Mouse (Mus musculus): ENCODE measurements at regions not wholly inside any gene's neighbourhood (a gene's known extent, or its start where the extent isn't known, plus 50 kb on each side); places are given as distances from the start of the nearest gene placed in this dataset.
"Not testable (repeated sequence)": the region's sequence is repeated elsewhere in the genome, so short reads cannot be mapped to it uniquely, and the experiment has no call there.

DNA sequence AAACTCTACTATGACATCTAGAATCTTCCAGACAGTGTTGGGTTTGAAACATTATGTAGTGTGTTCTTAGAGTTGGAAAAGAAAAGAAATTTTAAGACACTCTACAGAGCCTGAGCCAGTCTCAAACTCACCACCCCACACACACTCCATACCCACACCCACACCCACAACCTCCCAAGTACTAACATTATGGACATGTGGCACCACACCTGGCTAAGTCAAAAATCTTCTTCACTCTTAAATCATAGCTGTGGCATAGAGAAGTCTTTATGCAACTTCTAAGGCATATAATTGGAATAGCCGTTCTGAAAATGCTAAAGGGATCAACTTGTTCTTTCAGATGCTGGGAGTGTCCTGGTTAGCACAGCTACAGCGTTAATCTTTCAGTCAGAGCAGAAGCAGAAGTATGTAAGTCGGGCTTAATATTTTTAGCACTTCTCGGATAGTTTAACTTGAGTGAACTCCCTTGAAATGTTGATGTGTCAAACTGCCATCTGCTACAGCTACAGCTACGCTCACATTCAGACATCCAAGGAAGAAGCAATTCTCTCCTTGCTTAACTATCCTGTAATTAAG, 68.6 kb upstream of the Creb1 start:
- Histone ChIP-seq H3K36me3 (no peaks in the 10 kb centered on the region), H3K9ac (no peak overlapping the region), H3K4me2 (no peak overlapping the region), H3K27me3 (no peaks in the 10 kb centered on the region), H3K4me3 (no peak overlapping the region), H3K4me1 (no peaks in the 10 kb centered on the region), H3K27ac (no peak overlapping the region), H3K9me3 (no peaks in the 10 kb centered on the region)
- 57% methylated on average over 5 of the region's 5 CpGs for WGBS
- ATAC-seq (ENCODE audit: insufficient number of reproducible peaks, low FRiP score, low TSS enrichment, low read depth): no peak

DNA sequence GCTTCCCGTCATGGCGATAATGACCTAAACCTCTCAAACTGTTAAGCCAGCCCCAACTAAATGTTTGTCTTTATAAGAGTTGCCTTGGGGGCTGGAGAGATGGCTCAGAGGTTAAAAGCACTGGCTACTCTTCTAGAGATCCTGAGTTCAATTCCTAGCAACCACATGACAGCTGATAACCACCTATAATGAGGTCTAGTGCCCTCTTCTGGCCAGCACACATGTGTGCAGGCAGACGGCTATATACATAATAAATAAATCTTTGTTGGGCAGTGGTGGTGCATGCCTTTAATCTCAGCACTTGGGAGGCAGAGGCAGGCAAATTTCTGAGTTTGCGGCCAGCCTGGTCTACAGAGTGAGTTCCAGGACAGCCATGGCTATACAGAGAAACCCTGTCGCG, 70.8 kb upstream of the Creb1 start:
- WGBS: 97% methylated on average over 6 of the region's 6 CpGs
- H3K36me3 ChIP-seq; H3K4me1 ChIP-seq; H3K4me2 ChIP-seq; H3K9ac ChIP-seq; ATAC-seq (ENCODE audit: insufficient number of reproducible peaks, low FRiP score, low TSS enrichment, low read depth); H3K9me3 ChIP-seq; H3K27me3 ChIP-seq; H3K4me3 ChIP-seq; H3K27ac ChIP-seq: not testable (repeated sequence)

DNA sequence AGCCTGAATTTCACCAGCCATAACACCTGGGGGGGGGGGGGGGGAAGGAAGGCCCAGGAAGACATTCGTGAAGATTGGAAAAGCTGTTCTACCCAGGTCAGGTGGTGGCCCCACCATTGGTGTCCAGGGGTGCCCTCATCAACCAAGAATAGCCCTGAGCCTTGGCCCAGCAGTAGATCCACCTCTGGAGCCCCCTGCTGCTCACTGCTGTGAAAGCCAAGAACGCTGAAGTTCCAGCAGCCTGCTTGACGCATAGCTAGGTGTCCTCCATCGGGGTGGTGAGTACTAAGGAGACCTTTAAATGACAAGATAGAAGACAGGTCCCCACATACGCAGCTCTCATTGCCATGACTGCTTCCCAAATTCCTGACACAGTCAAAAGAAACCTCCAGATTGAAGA, 74.6 kb upstream of the Creb1 start:
- Histone ChIP-seq H3K4me2 (no peak overlapping the region), H3K4me3 (no peak overlapping the region), H3K9me3 (no peaks in the 10 kb centered on the region), H3K27ac (no peak overlapping the region), H3K36me3 (no peaks in the 10 kb centered on the region), H3K27me3 (no peaks in the 10 kb centered on the region), H3K9ac (no peak overlapping the region), H3K4me1 (no peaks in the 10 kb centered on the region)
- 76% methylated on average over 5 of the region's 5 CpGs for WGBS
- no peak for ATAC-seq (ENCODE audit: insufficient number of reproducible peaks, low FRiP score, low TSS enrichment, low read depth)

DNA sequence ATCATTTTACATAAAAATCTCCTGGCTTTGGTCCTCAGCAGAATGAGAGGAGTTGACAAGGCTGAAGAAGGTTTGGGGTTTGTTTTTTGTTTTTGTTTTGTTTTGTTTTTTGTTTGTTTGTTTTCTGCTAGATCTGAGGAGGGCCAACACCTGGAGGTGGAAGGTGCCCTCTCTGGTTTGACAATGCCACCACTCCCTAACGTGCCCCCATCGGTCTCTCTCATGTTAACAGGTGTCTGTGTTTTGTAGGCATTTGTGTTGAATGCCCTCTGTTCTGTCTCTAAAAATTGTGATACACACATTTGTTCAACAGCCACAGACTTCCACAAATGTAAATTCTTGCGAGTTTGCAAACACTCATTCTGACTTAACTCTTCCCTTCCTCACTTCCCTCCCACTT, 83.3 kb upstream of the Creb1 start:
- Histone ChIP-seq H3K27me3 (peaks cover 8% of the 10 kb centered on the region; the same call in 1 of the 2 replicates), H3K4me1 (0 out of 2 replicates have a peak, but pooled peaks cover 4% of the 10 kb centered on the region), H3K9me3 (no peaks in the 10 kb centered on the region), H3K36me3 (no peaks in the 10 kb centered on the region), H3K4me2 (no peak overlapping the region), H3K4me3 (no peak overlapping the region), H3K9ac (no peak overlapping the region), H3K27ac (no peak overlapping the region)
- 53% methylated on average over 3 of the region's 3 CpGs for WGBS
- ATAC-seq (ENCODE audit: insufficient number of reproducible peaks, low FRiP score, low TSS enrichment, low read depth): no peak

DNA sequence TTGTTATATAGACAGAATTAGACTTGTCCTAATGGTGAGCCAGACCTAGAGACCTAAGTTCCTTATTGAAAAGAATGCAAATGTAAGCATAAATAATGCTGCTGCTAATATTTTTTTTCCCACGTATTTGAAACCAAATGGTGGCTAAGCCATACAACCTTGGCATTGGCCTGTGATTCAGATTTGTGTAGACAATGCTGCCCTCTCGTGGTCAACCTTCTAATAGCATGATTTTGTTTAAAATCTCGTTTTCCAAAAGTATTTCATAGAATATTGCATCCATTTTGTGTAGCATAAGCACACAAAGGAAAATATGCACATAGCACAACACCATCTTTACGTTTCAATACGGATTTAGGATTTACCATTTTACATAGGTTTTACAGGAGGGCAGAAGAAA, 84.4 kb upstream of the Creb1 start:
- Histone ChIP-seq H3K9me3 (no peaks in the 10 kb centered on the region), H3K27ac (no peak overlapping the region), H3K4me3 (no peak overlapping the region), H3K4me1 (0 out of 2 replicates have a peak, but pooled peaks cover 4% of the 10 kb centered on the region), H3K36me3 (no peaks in the 10 kb centered on the region), H3K4me2 (no peak overlapping the region; the same call in 1 of the 2 replicates), H3K27me3 (peaks cover 8% of the 10 kb centered on the region; the same call in 1 of the 2 replicates), H3K9ac (no peak overlapping the region)
- ATAC-seq (ENCODE audit: insufficient number of reproducible peaks, low FRiP score, low TSS enrichment, low read depth): no peak
- under 1% methylated on average over 5 of the region's 5 CpGs for WGBS

DNA sequence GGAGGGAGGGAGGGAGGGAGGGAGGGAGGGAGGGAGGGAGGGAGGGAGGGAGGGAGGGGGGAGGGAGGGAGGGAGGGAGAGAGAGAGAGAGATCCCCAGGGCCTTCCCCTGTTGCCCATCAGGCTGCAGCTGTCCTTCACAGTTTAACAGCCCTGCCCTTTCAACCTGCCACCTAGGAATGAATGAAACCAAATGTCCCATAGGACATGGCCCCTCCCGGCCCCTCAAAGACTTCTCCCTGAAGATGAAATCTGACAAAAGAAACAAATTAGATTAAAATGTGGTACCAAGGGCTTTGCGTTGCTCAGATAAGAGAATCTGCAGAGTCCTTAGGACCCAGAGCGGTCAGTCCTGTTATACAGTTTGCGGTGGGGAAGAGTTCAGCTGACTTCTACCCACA, 86.0 kb upstream of the Creb1 start:
- Histone ChIP-seq H3K27me3 (peaks cover 8% of the 10 kb centered on the region; the same call in 1 of the 2 replicates), H3K4me3 (no peak overlapping the region), H3K27ac (no peak overlapping the region), H3K4me1 (0 out of 2 replicates have a peak, but pooled peaks cover 4% of the 10 kb centered on the region), H3K9me3 (no peaks in the 10 kb centered on the region), H3K4me2 (no peak overlapping the region), H3K9ac (no peak overlapping the region), H3K36me3 (no peaks in the 10 kb centered on the region)
- no peak for ATAC-seq (ENCODE audit: insufficient number of reproducible peaks, low FRiP score, low TSS enrichment, low read depth)
- WGBS: 66% methylated on average over 4 of the region's 4 CpGs

DNA sequence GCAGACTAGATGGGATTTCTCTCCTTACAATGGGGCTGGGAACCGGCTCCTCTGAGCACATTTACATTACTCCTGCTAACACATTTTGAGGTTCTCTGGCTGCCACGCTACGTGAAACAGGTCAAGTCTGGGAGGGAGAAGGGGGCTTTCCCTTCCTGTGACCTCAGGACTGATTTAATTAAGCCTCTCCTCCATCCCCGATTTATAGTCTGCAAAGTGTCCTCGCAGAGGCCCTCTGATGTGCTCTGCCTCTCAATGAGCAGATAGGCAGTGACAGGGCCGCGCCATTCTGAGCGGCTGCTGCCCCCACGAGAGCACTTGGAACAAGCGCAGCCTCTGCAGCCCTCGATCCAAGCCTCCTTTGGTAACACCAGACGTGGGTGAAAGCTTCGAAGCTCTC, 86.5 kb upstream of the Creb1 start:
- Histone ChIP-seq H3K27ac (no peak overlapping the region), H3K27me3 (peaks cover 8% of the 10 kb centered on the region; the same call in 1 of the 2 replicates), H3K4me1 (0 out of 2 replicates have a peak, but pooled peaks cover 4% of the 10 kb centered on the region), H3K4me3 (no peak overlapping the region), H3K36me3 (no peaks in the 10 kb centered on the region), H3K9me3 (no peaks in the 10 kb centered on the region), H3K9ac (no peak overlapping the region), H3K4me2 (peak overlapping the region; percentile 15)
- WGBS: 5% methylated on average over 13 of the region's 13 CpGs
- no peak for ATAC-seq (ENCODE audit: insufficient number of reproducible peaks, low FRiP score, low TSS enrichment, low read depth)

DNA sequence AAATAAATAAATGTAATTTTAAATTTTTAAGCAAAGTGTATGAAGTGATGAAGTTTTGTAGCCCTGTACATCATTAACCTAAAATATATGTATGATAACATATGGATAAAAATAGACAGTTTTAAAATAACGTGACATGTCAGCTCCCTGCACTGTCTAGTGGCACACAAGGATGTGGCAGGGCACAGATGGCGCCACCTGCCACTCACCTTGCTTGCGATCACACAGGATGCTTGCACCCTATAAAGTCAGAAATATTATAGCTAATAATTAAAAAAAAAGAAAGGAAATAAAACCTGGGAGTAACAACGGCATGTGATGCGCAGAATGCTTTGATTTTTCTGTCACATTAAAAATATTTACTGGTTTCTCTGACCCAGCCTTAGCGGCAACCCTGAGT, 89.0 kb upstream of the Creb1 start:
- H3K36me3 ChIP-seq: no peaks in the 10 kb centered on the region
- no peaks in the 10 kb centered on the region for H3K4me1 ChIP-seq
- H3K4me2 ChIP-seq: no peak overlapping the region
- no peak overlapping the region for H3K4me3 ChIP-seq
- no peak overlapping the region for H3K9ac ChIP-seq
- H3K27ac ChIP-seq: no peak overlapping the region
- 80% methylated on average over 6 of the region's 6 CpGs for WGBS
- no peak for ATAC-seq (ENCODE audit: insufficient number of reproducible peaks, low FRiP score, low TSS enrichment, low read depth)
- H3K27me3 ChIP-seq: peaks cover 8% of the 10 kb centered on the region; the same call in 1 of the 2 replicates
- H3K9me3 ChIP-seq: no peaks in the 10 kb centered on the region

DNA sequence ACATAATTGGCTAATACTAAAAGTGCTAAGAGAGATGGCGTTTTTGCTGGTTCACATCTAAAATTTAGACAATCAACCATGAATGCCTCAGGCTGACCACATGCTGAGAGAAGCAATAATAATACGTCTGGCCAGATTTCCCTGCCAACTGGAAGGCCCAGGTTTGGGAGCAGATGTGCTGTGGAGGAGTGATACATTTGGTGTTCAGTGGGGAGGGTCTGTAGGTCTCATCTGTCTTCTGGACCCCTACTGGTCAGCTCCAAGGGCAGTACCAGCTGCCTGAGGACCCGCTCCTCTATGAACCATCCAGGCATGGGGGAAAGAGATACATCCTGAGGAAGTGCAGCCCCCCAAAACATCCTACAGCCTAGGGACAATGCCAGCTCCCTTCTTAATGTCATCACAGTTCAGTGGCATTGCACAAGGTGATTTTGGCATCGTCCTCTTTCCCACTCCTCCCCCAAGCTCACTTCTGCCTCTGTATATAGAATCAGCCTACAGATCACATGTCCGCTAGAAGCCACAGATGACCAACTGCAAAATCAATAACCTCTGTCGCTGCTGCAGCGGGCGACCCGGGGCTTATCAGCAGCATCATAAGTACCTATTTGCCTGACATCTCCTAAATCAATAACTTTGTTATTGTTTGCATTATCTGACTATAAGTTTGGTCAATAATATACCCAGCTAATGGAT, 90.1 kb upstream of the Creb1 start:
- Histone ChIP-seq H3K27ac (no peak overlapping the region), H3K36me3 (no peaks in the 10 kb centered on the region), H3K4me3 (no peak overlapping the region), H3K4me2 (no peak overlapping the region), H3K4me1 (no peaks in the 10 kb centered on the region), H3K9ac (no peak overlapping the region), H3K27me3 (peaks cover 7% of the 10 kb centered on the region; the same call in 1 of the 2 replicates), H3K9me3 (no peaks in the 10 kb centered on the region)
- no peak for ATAC-seq (ENCODE audit: insufficient number of reproducible peaks, low FRiP score, low TSS enrichment, low read depth)
- WGBS: 65% methylated on average over 9 of the region's 9 CpGs

DNA sequence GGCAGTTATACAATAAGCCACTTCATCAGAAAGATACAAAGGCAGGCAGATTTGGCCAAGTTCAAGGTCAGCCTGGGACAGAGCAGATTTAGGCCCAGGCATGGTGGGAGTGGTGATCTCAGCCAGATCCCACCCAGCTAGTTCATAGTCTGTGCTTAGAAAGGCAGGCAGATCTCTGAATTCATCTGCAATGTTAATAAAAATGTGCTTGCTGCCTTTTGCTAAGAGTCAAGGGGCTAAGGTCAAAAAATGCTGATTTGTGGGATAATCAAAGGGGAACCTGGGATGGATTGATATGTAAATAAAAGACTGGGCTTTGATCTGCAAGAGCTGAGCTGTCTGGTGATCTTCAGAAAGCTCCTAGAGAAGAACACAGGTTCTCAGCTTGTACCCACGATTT, 109.2 kb upstream of the Creb1 start:
- H3K9me3 ChIP-seq: no peaks in the 10 kb centered on the region
- H3K4me2 ChIP-seq: no peak overlapping the region
- no peaks in the 10 kb centered on the region for H3K36me3 ChIP-seq
- H3K4me3 ChIP-seq: no peak overlapping the region
- no peak for ATAC-seq (ENCODE audit: insufficient number of reproducible peaks, low FRiP score, low TSS enrichment, low read depth)
- H3K27me3 ChIP-seq: no peaks in the 10 kb centered on the region
- H3K27ac ChIP-seq: no peak overlapping the region
- WGBS: 65% methylated on average over 1 of the region's 1 CpGs
- no peaks in the 10 kb centered on the region for H3K4me1 ChIP-seq
- H3K9ac ChIP-seq: no peak overlapping the region

DNA sequence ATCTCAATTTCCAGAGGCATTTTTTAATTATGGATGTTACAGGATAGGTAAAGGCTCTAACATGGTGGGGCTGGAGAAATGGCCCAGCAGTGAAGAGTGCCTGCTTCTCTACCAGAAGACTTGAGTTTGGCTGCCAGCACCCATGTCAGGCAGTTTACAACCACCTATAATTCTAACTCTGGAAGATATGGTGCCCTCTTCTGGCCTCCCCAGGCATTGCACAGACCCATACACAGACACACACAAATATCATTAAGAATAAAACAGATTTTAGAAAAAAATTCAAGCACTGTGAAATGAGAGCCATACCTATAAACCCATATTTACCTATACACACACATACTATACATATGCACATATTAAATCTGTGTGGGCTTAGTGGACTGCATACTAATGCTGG, 113.9 kb upstream of the Creb1 start:
- H3K4me1 ChIP-seq: no peaks in the 10 kb centered on the region
- H3K4me2 ChIP-seq: no peak overlapping the region
- H3K9ac ChIP-seq: no peak overlapping the region
- no peak overlapping the region for H3K4me3 ChIP-seq
- no peaks in the 10 kb centered on the region for H3K36me3 ChIP-seq
- H3K27ac ChIP-seq: no peak overlapping the region
- H3K9me3 ChIP-seq: no peaks in the 10 kb centered on the region
- no peaks in the 10 kb centered on the region for H3K27me3 ChIP-seq
- no peak for ATAC-seq (ENCODE audit: insufficient number of reproducible peaks, low FRiP score, low TSS enrichment, low read depth)

DNA sequence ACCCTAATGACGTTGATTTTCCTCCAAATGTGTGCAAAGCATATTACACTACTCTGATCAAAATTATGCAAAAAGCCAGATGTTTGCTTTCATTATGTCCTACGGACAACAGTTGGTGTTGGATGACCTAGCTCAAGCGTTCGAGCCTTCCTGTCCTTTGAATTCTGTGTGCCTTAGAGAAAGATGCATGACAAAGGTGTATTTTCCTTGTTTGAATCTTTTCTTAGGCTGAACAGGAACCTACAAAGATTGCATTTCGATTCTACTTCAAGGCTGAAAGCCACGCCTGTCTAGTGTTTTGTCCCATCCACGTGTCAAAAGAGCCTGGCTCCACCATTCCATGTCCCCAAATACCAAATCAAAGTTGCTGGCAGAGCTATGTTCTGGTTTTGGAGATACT, 116.5 kb upstream of the Creb1 start:
- WGBS: 82% methylated on average over 7 of the region's 7 CpGs
- Histone ChIP-seq H3K27me3 (no peaks in the 10 kb centered on the region), H3K36me3 (no peaks in the 10 kb centered on the region), H3K4me3 (no peak overlapping the region), H3K9me3 (no peaks in the 10 kb centered on the region), H3K4me2 (no peak overlapping the region), H3K9ac (no peak overlapping the region), H3K4me1 (no peaks in the 10 kb centered on the region), H3K27ac (no peak overlapping the region)
- ATAC-seq (ENCODE audit: insufficient number of reproducible peaks, low FRiP score, low TSS enrichment, low read depth): no peak
